Comparison of ENCODE assay signal across 18 mouse cellular contexts in the genomic region with DNA sequence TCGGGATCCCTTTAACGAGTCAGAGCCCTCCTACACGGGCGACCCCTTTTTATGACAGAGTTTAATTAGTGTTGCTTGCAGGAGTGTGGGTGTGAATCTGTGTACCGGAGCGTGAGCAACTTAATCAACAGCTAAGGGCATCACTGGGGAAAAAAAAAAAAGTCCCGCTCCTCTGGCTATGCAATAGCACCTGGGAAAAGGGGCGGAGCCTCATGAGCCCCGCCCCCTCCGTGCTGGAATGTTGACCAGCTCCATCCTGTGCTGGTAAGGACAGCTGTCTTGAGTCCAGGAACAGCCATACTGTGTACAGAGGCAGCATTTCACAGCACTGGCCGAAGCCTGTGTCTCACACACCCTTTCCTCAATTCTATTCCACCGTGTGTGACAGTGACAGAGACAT. TPM values are rescaled to one million over a fixed set of nuclear protein-coding genes. Genes with fewer than 3 reads are reported as not detected.
DNase-seq lines count a peak whose midpoint lies in the region; ATAC-seq lines count a peak whose summit lies in the region.
"Had no signal": no experiment of that assay in that cellular context is flagged by ENCODE, and none has a peak within 500 bp of the region (broad histone marks: within the 10 kb centered on the region; RNA-seq: fewer than 3 reads in every experiment).

No protein-coding gene starts in this region.

- no peak for ATAC-seq in heart, embryonic 12.5 days (ENCODE audit: insufficient number of reproducible peaks, low FRiP score)
- ATAC-seq: activated CD4-positive, CD25-positive, alpha-beta regulatory T cell, adult 4 months; inflammation-experienced regulatory T-cells, adult 6 months; midbrain, embryonic 15.5 days had no signal

- H3K9me3 ChIP-seq in heart, embryonic 12.5 days (replicated peaks), result no peaks in the 10 kb centered on the region
- H3K9me3 ChIP-seq: liver, embryonic 15.5 days; midbrain, embryonic 15.5 days had no signal

- peak; percentile 19 for DNase-seq in embryo, embryonic 10.5 days (ENCODE audit: low spot score)
- DNase-seq in embryo, embryonic 10 days (ENCODE audit: low spot score), result no peak
- DNase-seq in kidney, adult 11 months, result peak; percentile 72
- DNase-seq in kidney, postnatal 36 days, result peak; percentile 65 to 78
- DNase-seq in retina, embryonic 14.5 days (ENCODE audit: low spot score), result peak; percentile 61
- DNase-seq in heart, postnatal 10 days, result no peak
- DNase-seq in left cerebral cortex, adult 9 months (ENCODE audit: low spot score in 2 of 2), result no peak
- DNase-seq: cerebellum, postnatal 36 days; heart, adult 18-20 months; heart, postnatal 36 days; right cerebral cortex, postnatal 14 days had no signal

- intact Hi-C loops in heart, postnatal 10 days (cut with DNase I), result loop anchor here (5.0 kb wide), 1 partner anchor 152 kb away; no protein-coding TSS in a partner anchor

- no peak overlapping the region for H3K27ac ChIP-seq in heart, embryonic 12.5 days (ENCODE audit: poor library complexity, severe bottlenecking)
- H3K27ac ChIP-seq: left cerebral cortex, adult 2 months; liver, embryonic 15.5 days; midbrain, embryonic 15.5 days had no signal

- no peaks in the 10 kb centered on the region for H3K27me3 ChIP-seq in heart, embryonic 12.5 days (replicated peaks)
- H3K27me3 ChIP-seq: liver, embryonic 15.5 days; midbrain, embryonic 15.5 days had no signal

- H3K4me2 ChIP-seq in heart, embryonic 12.5 days, result no peak overlapping the region
- H3K4me2 ChIP-seq: liver, embryonic 15.5 days; midbrain, embryonic 15.5 days had no signal

- no peak overlapping the region for H3K9ac ChIP-seq in heart, embryonic 12.5 days
- H3K9ac ChIP-seq: liver, embryonic 15.5 days; midbrain, embryonic 15.5 days had no signal

- WGBS in heart, embryonic 12.5 days, result 45% methylated on average over 12 of the region's 12 CpGs

- peaks cover 8% of the 10 kb centered on the region for H3K4me1 ChIP-seq in heart, embryonic 12.5 days (replicated peaks)

- H3K4me3 ChIP-seq in heart, embryonic 12.5 days, result no peak overlapping the region
- H3K4me3 ChIP-seq: left cerebral cortex, adult 2 months; liver, embryonic 15.5 days; midbrain, embryonic 15.5 days had no signal

- H3K36me3 ChIP-seq in heart, embryonic 12.5 days, result no peaks in the 10 kb centered on the region
- H3K36me3 ChIP-seq: liver, embryonic 15.5 days; midbrain, embryonic 15.5 days had no signal

RNA-seq across cellular contexts. Expression of gene Inf2, which starts 33.7 kb away (rescaled TPM):
- 10 to 100 TPM; 18.4 to 23.3 TPM for total RNA-seq in heart, postnatal 10 days (2021)
- 2.2 and 3.5 TPM in 2 replicates for polyA plus RNA-seq in heart, embryonic 12.5 days (2016; fragmentation: Nextera tagmentation; extraction: Ambion mirVana)

RNA-seq across cellular contexts. Expression of gene Tmem179, which starts 38.4 kb away (rescaled TPM):
- not detected for total RNA-seq in heart, postnatal 10 days (2021)
- polyA plus RNA-seq in heart, embryonic 12.5 days (2016; fragmentation: Nextera tagmentation; extraction: Ambion mirVana), result 0.68 and 0.88 TPM in 2 replicates
- total RNA-seq: heart, postnatal 36 days; neutrophil, adult 5-6 weeks had no signal
- polyA plus RNA-seq: activated CD4-positive, CD25-positive, alpha-beta regulatory T cell, adult 4 months; inflammation-experienced regulatory T-cells, adult 6 months had no signal

Comparison
In these comparisons a context has a peak if more than half of its experiments do, and no peak if none do; other contexts are left out.
1. DNase-seq: peak in embryo, embryonic 10.5 days (single experiment), kidney, adult 11 months (single experiment), kidney, postnatal 36 days (2 of 2) and retina, embryonic 14.5 days (single experiment); none in embryo, embryonic 10 days (single experiment), heart, postnatal 10 days (0 of 2) and left cerebral cortex, adult 9 months (0 of 2).